Mouse (Mus musculus) heart, postnatal 0 days (tissue): ENCODE data around the gene Tpbg. TPM values are rescaled to one million over a fixed set of nuclear protein-coding genes. Genes with fewer than 3 reads are reported as not detected.

ENCODE experiments used
- ATAC-seq: fragments of 200-750 bp; cut with Nextera tagmentation; 2 replicates; pipeline ENCODE4 v1.8.0; 2017; ENCODE audit warnings: low read depth, moderate number of reproducible peaks, moderate library complexity; ENCODE audit not compliant: insufficient read depth
- DNase-seq: peaks from one replicate; pipeline ENCODE4 v3.0.0-alpha.2; 2016; ENCODE audit warnings: low spot score
- H3K27ac ChIP-seq: fragments of 300-500 bp; sonication (generic); 2 replicates; pipeline ENCODE4 v1.5.1; 2014; ENCODE audit warnings: low read depth, mild to moderate bottlenecking
- H3K27me3 ChIP-seq: fragments of 300-500 bp; sonication (generic); 2 replicates; pipeline ENCODE4 v1.6.1; 2014; ENCODE audit warnings: low read length, mixed read lengths; ENCODE audit not compliant: control insufficient read depth, insufficient read depth
- H3K36me3 ChIP-seq: fragments of 300-500 bp; sonication (generic); replicated peaks from 2 replicates; pipeline ENCODE4 v1.6.1; 2014; ENCODE audit warnings: low read length, mixed read lengths; ENCODE audit not compliant: control insufficient read depth, insufficient read depth
- H3K4me1 ChIP-seq: fragments of 300-500 bp; sonication (generic); 2 replicates; pipeline ENCODE4 v1.6.1; 2014; ENCODE audit warnings: antibody characterized with exemption; ENCODE audit not compliant: control insufficient read depth, insufficient read depth
- H3K4me2 ChIP-seq: fragments of 300-500 bp; sonication (generic); 2 replicates; pipeline ENCODE4 v1.6.1; 2014; ENCODE audit warnings: low read depth, mild to moderate bottlenecking, low read length, moderate library complexity
- H3K4me3 ChIP-seq: fragments of 300-500 bp; sonication (generic); 2 replicates; pipeline ENCODE4 v1.5.1; 2014; ENCODE audit warnings: low read depth, low read length
- H3K9ac ChIP-seq: fragments of 300-500 bp; sonication (generic); replicated peaks from 2 replicates; pipeline ENCODE4 v1.6.1; 2014; ENCODE audit warnings: low read depth, low read length, mixed read lengths
- H3K9me3 ChIP-seq: fragments of 300-500 bp; sonication (generic); replicated peaks from 2 replicates; pipeline ENCODE4 v1.6.1; 2016; ENCODE audit warnings: low read length; ENCODE audit not compliant: control insufficient read depth
- CTCF ChIP-seq: IDR thresholded peaks from 2 replicates; pipeline ENCODE4 v1.5.1; 2016; ENCODE audit warnings: antibody characterized with exemption, control low read depth, low read depth
- EP300 ChIP-seq: IDR thresholded peaks from 2 replicates; pipeline ENCODE4 v1.6.1; 2016; ENCODE audit warnings: antibody characterized with exemption, low read depth
- WGBS: fragments of 180-500 bp; shearing (Covaris S2); extraction: QIAGEN DNeasy Blood & Tissue Kit; methylation state at CpG from one replicate; pipeline ENCODE4 v1.1.7; 2014; 5-methylcytosine and 5-hydroxymethylcytosine counted together
- polyA plus RNA-seq: library from polyadenylated mRNA; unstranded; fragments of >200 nt; fragmentation: Nextera tagmentation; extraction: Ambion mirVana; gene quantifications from 2 replicates; pipeline ENCODE4 v1.2.1, GENCODE M21; 2015
- total RNA-seq: library from RNA; depleted of rRNA; stranded (reverse); fragments of >200 nt; gene quantifications from 2 replicates; pipeline ENCODE4 v1.2.3, GENCODE M21; 2014; ENCODE audit warnings: low replicate concordance

Gene Tpbg
- total and polyA plus RNA-seq, 2 experiments from 2014 or later, result 1.2 to 2.5 TPM

DNA sequence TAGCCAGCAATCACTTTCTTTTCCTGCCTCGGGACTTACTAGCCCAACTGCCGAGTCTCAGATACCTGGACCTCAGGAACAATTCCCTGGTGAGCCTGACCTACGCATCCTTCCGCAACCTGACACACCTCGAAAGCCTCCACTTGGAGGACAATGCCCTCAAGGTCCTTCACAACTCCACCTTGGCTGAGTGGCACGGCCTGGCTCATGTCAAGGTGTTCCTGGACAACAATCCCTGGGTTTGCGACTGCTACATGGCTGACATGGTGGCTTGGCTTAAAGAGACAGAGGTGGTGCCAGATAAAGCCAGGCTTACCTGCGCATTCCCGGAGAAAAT is 2.4 kb downstream of the Tpbg start:
- DNase-seq, result no peak
- 85% methylated on average over 9 of the region's 9 CpGs for whole genome bisulfite sequencing
- no peak overlapping the region for H3K9ac ChIP-seq
- no peak overlapping the region for H3K27ac ChIP-seq
- no peaks in the 10 kb centered on the region for H3K36me3 ChIP-seq
- ATAC-seq, result no peak
- no peaks in the 10 kb centered on the region for H3K4me1 ChIP-seq
- peaks cover 35% of the 10 kb centered on the region for H3K27me3 ChIP-seq
- TF ChIP-seq CTCF (no peak), EP300 (no peak)
- H3K9me3 ChIP-seq, result no peaks in the 10 kb centered on the region
- peak overlapping the region; percentile 65; the same call in 1 of the 2 replicates for H3K4me3 ChIP-seq
- peak overlapping the region; percentile 99; the same call in 1 of the 2 replicates for H3K4me2 ChIP-seq

DNA sequence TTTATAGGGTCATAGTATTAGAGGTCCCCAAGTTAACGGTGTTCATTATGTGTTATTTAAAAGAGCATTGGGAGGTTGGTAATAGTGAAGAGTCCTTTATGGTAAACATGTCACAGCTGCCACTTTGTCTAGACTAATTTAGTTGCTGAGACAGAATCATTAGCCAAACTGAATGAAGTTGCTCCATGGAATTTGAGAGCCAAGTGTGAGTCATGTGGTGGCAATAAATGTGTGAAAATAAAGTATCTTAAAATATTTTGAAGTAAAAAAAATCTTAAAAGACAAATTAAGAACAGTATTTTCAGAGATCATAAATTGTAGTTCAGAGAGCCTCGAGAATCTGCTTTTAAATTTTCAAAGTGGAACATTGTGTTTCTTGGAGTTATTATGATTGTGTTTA is 4.0 kb downstream of the Tpbg start:
- Histone ChIP-seq H3K4me3 (no peak overlapping the region), H3K27me3 (peaks cover 26% of the 10 kb centered on the region), H3K4me2 (no peak overlapping the region), H3K27ac (no peak overlapping the region), H3K36me3 (no peaks in the 10 kb centered on the region), H3K9me3 (no peaks in the 10 kb centered on the region), H3K9ac (no peak overlapping the region), H3K4me1 (no peaks in the 10 kb centered on the region)
- WGBS, result 83% methylated on average over 2 of the region's 2 CpGs
- TF ChIP-seq CTCF (no peak), EP300 (no peak)
- DNase-seq (no peak), ATAC-seq (no peak)

DNA sequence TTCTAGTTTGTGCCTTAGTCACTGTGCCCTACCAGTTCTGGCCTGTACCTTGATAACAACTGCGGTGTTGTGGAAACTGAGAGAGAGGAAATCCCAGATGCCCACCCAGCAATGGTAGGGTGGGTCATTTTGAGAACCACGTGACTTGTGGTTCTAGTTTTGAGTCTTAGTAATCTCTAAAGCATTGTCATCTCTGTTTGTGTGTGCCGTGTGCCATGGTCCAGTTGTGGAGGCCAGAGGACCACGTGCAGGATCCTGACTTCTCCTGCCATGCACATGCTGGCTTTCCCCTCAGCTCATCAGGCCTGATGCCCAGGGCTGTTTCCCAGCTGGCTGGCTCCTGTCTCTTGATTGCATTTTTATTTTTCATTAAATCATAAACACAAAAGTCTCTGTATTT is 12.6 kb downstream of the Tpbg start:
- H3K27me3 ChIP-seq, result no peaks in the 10 kb centered on the region
- no peak overlapping the region for H3K4me2 ChIP-seq
- WGBS, result 75% methylated on average over 4 of the region's 4 CpGs
- H3K36me3 ChIP-seq, result no peaks in the 10 kb centered on the region
- no peak overlapping the region for H3K4me3 ChIP-seq
- ATAC-seq (no peak), DNase-seq (no peak)
- TF ChIP-seq EP300 (no peak), CTCF (no peak)
- H3K4me1 ChIP-seq, result no peaks in the 10 kb centered on the region
- H3K27ac ChIP-seq, result no peak overlapping the region
- H3K9ac ChIP-seq, result no peak overlapping the region
- H3K9me3 ChIP-seq, result no peaks in the 10 kb centered on the region

DNA sequence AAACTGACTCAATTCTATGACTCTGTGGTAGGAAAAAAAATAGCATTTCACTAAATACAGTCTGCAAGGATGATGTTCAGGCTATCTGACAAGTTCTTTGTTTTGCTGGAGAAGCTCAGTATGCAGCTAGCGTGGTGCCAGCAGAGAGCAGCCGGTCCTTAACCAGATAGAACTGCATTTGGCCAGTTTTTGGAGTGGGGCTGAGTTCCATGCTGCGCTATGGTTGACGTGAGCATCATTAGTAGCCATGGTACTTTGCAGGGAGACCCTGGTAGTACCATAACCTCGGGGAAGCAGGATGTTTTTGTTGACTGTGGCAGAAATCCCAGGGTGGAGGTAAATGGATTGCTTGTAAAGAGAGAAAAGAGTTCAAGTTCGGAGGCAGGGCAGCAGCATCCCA is 14.3 kb downstream of the Tpbg start:
- Histone ChIP-seq H3K27me3 (no peaks in the 10 kb centered on the region), H3K4me3 (no peak overlapping the region), H3K4me2 (no peak overlapping the region), H3K36me3 (no peaks in the 10 kb centered on the region), H3K4me1 (no peaks in the 10 kb centered on the region), H3K27ac (no peak overlapping the region), H3K9ac (no peak overlapping the region), H3K9me3 (no peaks in the 10 kb centered on the region)
- ATAC-seq, result no peak
- TF ChIP-seq EP300 (no peak), CTCF (no peak)
- no peak for DNase-seq
- WGBS, result 58% methylated on average over 6 of the region's 6 CpGs

DNA sequence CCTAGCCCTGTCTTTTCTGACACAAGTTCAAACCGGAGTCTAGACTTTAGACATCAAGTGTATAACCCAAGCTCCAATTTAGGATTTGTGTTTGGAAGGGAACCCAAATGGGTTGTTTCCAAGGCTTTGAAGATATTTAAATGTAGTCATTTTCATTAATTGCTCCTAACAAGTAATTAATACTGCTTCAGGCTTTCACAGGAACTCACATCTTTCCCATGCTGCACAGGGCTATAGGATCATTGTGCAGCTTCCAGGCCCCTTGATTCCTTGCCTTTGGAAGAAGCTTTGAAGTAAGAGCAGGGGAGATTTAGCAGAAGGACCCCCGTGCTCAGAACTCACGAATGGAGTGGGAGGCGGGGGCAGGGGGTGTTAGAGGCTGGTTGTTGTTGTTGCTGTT is 18.9 kb downstream of the Tpbg start:
- H3K9ac ChIP-seq, result no peak overlapping the region
- H3K27me3 ChIP-seq, result no peaks in the 10 kb centered on the region
- ATAC-seq, result no peak
- no peak for DNase-seq
- no peak overlapping the region for H3K4me3 ChIP-seq
- no peak overlapping the region for H3K4me2 ChIP-seq
- no peaks in the 10 kb centered on the region for H3K36me3 ChIP-seq
- H3K27ac ChIP-seq, result no peak overlapping the region
- no peaks in the 10 kb centered on the region for H3K9me3 ChIP-seq
- WGBS, result 57% methylated on average over 4 of the region's 4 CpGs
- TF ChIP-seq EP300 (no peak), CTCF (no peak)
- H3K4me1 ChIP-seq, result no peaks in the 10 kb centered on the region

DNA sequence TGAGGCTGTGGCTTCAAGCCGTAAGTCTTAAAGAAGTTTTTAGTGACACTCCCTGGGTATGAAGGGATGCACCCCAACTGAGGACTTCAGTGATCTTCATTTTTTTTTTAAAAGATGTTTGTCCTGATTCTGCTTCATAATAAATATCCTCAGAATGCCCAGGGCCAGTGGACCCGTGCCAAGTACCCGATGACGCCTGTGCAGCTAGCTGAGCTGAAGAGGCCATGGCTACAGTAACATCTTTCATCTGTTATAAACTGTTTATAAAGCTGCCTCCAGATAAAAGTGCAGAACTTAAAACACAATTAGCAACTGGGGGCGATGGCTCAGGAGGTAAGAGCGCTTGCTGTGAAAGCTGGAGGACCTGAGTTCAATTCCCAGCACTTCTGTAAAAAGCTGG is 20.4 kb downstream of the Tpbg start:
- 74% methylated on average over 6 of the region's 6 CpGs for WGBS
- no peak overlapping the region for H3K27ac ChIP-seq
- no peak for TF ChIP-seq EP300
- TF ChIP-seq CTCF, result no peak

More for the DNA sequence above, 20.4 kb downstream of the Tpbg start:
- H3K4me3 ChIP-seq, result no peak overlapping the region
- H3K4me1 ChIP-seq, result no peaks in the 10 kb centered on the region
- H3K36me3 ChIP-seq, result no peaks in the 10 kb centered on the region
- H3K9me3 ChIP-seq, result no peaks in the 10 kb centered on the region
- no peak for ATAC-seq
- no peaks in the 10 kb centered on the region for H3K27me3 ChIP-seq
- H3K4me2 ChIP-seq, result no peak overlapping the region
- H3K9ac ChIP-seq, result no peak overlapping the region
- no peak for DNase-seq
